Mouse (Mus musculus): ENCODE measurements at regions not wholly inside any gene's neighbourhood (a gene's known extent, or its start where the extent isn't known, plus 50 kb on each side); places are given as distances from the start of the nearest gene placed in this dataset.
A peak's percentile ranks its signal among the peaks of the same experiment; 100 is the strongest.

GRCm38 (mm10) chr14:82065173-82065572 is 2081.3 kb downstream of the Olfm4 start:
- Histone ChIP-seq H3K4me3 (no peak overlapping the region), H3K27ac (no peak overlapping the region)
- DNase-seq (ENCODE audit: low spot score in 2 of 2): no peak
- TF ChIP-seq CTCF (conservative IDR thresholded peaks at IDR 0.05): no peak

- DNase-seq (ENCODE audit: low spot score in 2 of 2): no peak
- no peak for TF ChIP-seq CTCF (conservative IDR thresholded peaks at IDR 0.05)
- no peak overlapping the region for H3K4me3 ChIP-seq
- no peak overlapping the region for H3K27ac ChIP-seq
Measured at GRCm38 (mm10) chr14:82101643-82102042, 2117.8 kb downstream of the Olfm4 start.

GRCm38 (mm10) chr14:82112851-82113250 is 2129.0 kb downstream of the Olfm4 start:
- no peak for TF ChIP-seq CTCF (conservative IDR thresholded peaks at IDR 0.05)

GRCm38 (mm10) chr14:82148827-82149498 is 2165.1 kb downstream of the Olfm4 start:
- TF ChIP-seq CTCF (conservative IDR thresholded peaks at IDR 0.05): no peak
- no peak overlapping the region for H3K27ac ChIP-seq
- DNase-seq (ENCODE audit: low spot score in 2 of 2): no peak
- H3K4me3 ChIP-seq: no peak overlapping the region

More at GRCm38 (mm10) chr14:82112851-82113250, 2129.0 kb downstream of the Olfm4 start:
- DNase-seq (ENCODE audit: low spot score in 2 of 2): no peak
- Histone ChIP-seq H3K27ac (no peak overlapping the region), H3K4me3 (no peak overlapping the region)

GRCm38 (mm10) chr14:82185334-82185733 is 2201.5 kb downstream of the Olfm4 start:
- peak in 1 of 2 experiments; percentile 0 for DNase-seq (ENCODE audit: low spot score in 2 of 2)

DNA sequence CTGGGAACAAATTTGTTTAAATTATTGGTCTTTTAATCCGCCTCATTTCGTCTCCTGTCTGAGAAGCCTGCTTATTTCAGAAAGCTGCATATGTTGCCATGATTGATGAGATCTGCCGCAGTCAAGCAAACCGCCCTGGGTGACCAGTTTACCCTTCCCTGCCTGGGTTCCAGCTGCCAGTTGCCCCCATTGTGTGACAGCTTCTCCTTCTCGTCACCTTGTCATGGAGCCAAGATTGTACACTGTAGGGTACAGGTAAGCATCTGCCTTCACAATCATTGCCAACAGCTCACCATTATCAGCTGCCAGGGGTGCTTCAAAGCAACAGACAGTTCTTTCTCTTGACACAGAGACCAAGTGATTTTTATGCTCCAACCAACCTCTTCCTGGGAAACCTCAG is 2226.5 kb downstream of the Olfm4 start:
- DNase-seq (ENCODE audit: low spot score in 2 of 2): no peak
- no peak for TF ChIP-seq CTCF (conservative IDR thresholded peaks at IDR 0.05)
- no peak overlapping the region for H3K27ac ChIP-seq
- H3K4me3 ChIP-seq: no peak overlapping the region

More at GRCm38 (mm10) chr14:82185334-82185733, 2201.5 kb downstream of the Olfm4 start:
- no peak overlapping the region for H3K27ac ChIP-seq
- no peak for TF ChIP-seq CTCF (conservative IDR thresholded peaks at IDR 0.05)
- H3K4me3 ChIP-seq: no peak overlapping the region

DNA sequence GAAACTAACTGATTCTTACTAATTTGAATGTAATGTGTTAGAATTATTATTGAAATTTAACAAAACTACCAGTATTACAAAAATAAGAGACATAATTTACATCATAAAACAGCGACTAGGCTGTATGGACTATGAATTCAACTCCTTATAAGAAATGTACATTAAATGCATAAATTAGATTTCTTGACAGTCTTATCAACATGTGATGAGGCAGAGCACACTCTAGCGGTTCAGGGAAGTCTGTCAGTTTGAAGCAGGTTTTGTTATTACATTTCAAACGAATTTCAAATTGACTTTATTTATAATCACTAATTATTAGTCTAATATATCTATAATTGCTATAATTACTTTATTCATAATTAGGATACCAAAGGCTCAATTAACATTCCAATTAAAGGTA is 2214.8 kb upstream of the Pcdh17 start:
- peak; percentile 60 for TF ChIP-seq CTCF (conservative IDR thresholded peaks at IDR 0.05)

DNA sequence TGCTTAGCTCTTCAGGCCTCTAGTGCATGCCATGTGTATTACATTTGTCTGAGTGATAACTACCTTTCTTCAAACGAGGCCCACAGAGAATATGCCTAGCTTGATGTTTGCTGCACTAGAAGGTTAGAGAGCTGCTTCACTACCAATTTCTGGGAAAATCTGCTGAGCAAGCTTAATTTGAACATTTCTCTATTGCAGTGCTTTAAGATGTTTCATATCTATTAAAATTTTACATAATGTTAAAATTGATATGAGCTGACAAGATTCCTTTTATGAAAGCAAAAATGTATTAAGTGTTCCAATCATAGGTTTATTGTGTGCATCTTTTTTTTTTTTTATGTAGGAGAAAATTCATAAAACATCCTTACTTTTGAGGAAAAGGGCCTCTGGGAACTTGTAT is 2207.1 kb upstream of the Pcdh17 start:
- H3K4me3 ChIP-seq: no peak overlapping the region
- TF ChIP-seq CTCF (conservative IDR thresholded peaks at IDR 0.05): no peak
- H3K27ac ChIP-seq: no peak overlapping the region
- DNase-seq (ENCODE audit: low spot score in 2 of 2): no peak

More for the DNA sequence above, 2214.8 kb upstream of the Pcdh17 start:
- no peak for DNase-seq (ENCODE audit: low spot score in 2 of 2)
- Histone ChIP-seq H3K27ac (no peak overlapping the region), H3K4me3 (no peak overlapping the region)

DNA sequence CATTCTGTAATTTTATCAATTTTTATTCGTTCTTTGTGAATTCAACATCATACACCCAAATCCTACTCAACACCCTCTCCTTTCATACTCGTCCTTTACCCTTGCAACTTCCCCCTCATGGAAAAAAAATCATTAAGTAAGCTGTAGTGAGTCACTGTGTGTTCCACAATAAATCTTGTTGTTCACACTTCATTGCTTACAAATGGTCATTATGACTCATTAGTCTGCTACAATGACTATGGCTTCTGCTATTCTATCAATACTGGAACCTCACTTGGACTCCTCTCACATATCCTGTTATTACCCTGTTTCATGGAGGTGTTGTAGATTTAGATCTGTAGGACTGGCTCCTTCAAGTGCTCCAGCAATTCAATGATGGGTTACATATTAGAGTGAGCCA is 2200.0 kb upstream of the Pcdh17 start:
- no peak for DNase-seq (ENCODE audit: low spot score in 2 of 2)
- no peak for TF ChIP-seq CTCF (conservative IDR thresholded peaks at IDR 0.05)
- Histone ChIP-seq H3K27ac (no peak overlapping the region), H3K4me3 (no peak overlapping the region)

DNA sequence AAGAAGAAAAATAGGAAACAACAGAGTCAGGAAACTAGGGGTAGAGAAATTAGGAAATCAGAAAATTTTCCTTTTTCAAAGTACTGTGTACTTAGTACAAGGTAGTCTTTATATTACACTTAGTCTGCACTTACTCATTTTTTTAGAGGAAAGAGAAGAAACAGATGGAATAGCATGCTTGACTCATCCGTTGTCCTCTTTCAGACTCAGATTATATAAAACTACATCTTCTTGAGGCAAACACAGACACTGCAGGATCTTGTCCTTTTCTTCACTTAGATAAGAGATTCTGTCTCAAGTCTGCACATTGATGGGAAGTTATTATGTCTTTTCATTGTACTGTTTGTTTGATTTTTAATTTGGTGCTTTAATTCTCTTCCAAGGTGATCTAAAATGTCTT is 2198.5 kb upstream of the Pcdh17 start:
- no peak overlapping the region for H3K27ac ChIP-seq
- DNase-seq (ENCODE audit: low spot score in 2 of 2): peak in 1 of 2 experiments; percentile 9
- no peak for TF ChIP-seq CTCF (conservative IDR thresholded peaks at IDR 0.05)

More for the DNA sequence above, 2198.5 kb upstream of the Pcdh17 start:
- H3K4me3 ChIP-seq: no peak overlapping the region

All from layer of hippocampus, adult 2 months (tissue).